Mouse (Mus musculus) limb, embryonic 10.5 days (tissue): Measurements from ENCODE around the gene Nxnl1. TPM values are rescaled to one million over a fixed set of nuclear protein-coding genes. Genes with fewer than 3 reads are reported as not detected.
A peak's percentile ranks its signal among the peaks of the same experiment; 100 is the strongest.
"Not testable (repeated sequence)": the region's sequence is repeated elsewhere in the genome, so short reads cannot be mapped to it uniquely, and the experiment has no call there.

Experiments used
- DNase-seq: peaks from one replicate; pipeline ENCODE4 v3.0.0-alpha.2; 2017; ENCODE audit warnings: low spot score
- H3K27ac ChIP-seq: fragments of 300-500 bp; sonication (generic); 2 replicates; pipeline ENCODE4 v1.5.1; 2016; ENCODE audit warnings: mild to moderate bottlenecking
- H3K27me3 ChIP-seq: fragments of 300-500 bp; sonication (generic); 2 replicates; pipeline ENCODE4 v1.6.1; 2016; ENCODE audit warnings: low read depth, mild to moderate bottlenecking; ENCODE audit not compliant: poor library complexity, severe bottlenecking
- H3K36me3 ChIP-seq: fragments of 300-500 bp; sonication (generic); 2 replicates; pipeline ENCODE4 v1.6.1; 2016; ENCODE audit warnings: mild to moderate bottlenecking, moderate library complexity
- H3K4me1 ChIP-seq: fragments of 300-500 bp; sonication (generic); 2 replicates; pipeline ENCODE4 v1.6.1; 2016
- H3K4me3 ChIP-seq: fragments of 300-500 bp; sonication (generic); 2 replicates; pipeline ENCODE4 v1.5.1; 2016; ENCODE audit warnings: mild to moderate bottlenecking, moderate library complexity
- H3K9me3 ChIP-seq: fragments of 300-500 bp; sonication (generic); replicated peaks from 2 replicates; pipeline ENCODE4 v1.6.1; 2016; ENCODE audit warnings: mild to moderate bottlenecking
- WGBS: fragments of 180-500 bp; shearing (Covaris S2); methylation state at CpG from one replicate; pipeline ENCODE4 v1.1.7; 2016; 5-methylcytosine and 5-hydroxymethylcytosine counted together
- polyA plus RNA-seq: library from polyadenylated mRNA; unstranded; fragments of >200 nt; fragmentation: Nextera tagmentation; extraction: Ambion mirVana; gene quantifications from 2 replicates; pipeline ENCODE4 v1.2.1, GENCODE M21; 2016

Nxnl1 gene
- polyA plus RNA-seq, 1 experiment from 2014 or later: not detected

GRCm38 (mm10) chr8:71537028-71537867 lies 29.2 kb downstream of the Nxnl1 start, which contains the start of gene Bst2:
Gene Bst2 (minus strand): TSS chr8:71537456.
- no peaks in the 10 kb centered on the region for H3K36me3 ChIP-seq
- WGBS: 4% methylated on average over 37 of the region's 37 CpGs
- peak within 1 kb of the TSS; percentile 71 for H3K27ac ChIP-seq
- peaks cover 41% of the 10 kb centered on the region for H3K27me3 ChIP-seq
- peaks cover 18% of the 10 kb centered on the region for H3K4me1 ChIP-seq
- DNase-seq: peak; percentile 76
- no peaks in the 10 kb centered on the region for H3K9me3 ChIP-seq
- peak within 1 kb of the TSS; percentile 55 for H3K4me3 ChIP-seq

DNA sequence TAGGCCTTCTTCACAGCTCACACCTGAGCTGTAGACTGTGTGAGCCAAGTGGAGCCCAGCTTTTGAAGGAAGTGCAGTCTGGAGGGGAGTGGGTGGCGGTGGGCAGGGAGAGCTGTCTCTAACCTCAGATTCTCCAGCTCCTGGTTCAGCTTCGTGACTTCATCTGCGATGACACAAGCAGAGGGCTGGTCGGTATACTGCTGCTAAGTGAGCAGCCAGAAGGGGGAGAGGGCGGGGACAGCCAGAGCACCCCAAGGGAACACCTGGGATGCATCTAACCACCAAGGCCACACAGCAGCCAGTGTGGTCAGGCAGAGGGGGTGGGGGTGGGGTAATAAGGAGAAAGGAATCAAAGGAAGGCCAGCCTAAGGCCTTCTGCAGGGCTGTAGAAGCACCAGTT lies 30.7 kb downstream of the Nxnl1 start:
- Histone ChIP-seq H3K4me1 (peaks cover 18% of the 10 kb centered on the region), H3K4me3 (no peak overlapping the region), H3K27ac (no peak overlapping the region), H3K9me3 (no peaks in the 10 kb centered on the region), H3K36me3 (no peaks in the 10 kb centered on the region), H3K27me3 (peaks cover 41% of the 10 kb centered on the region)
- DNase-seq: no peak
- 49% methylated on average over 5 of the region's 5 CpGs for WGBS

DNA sequence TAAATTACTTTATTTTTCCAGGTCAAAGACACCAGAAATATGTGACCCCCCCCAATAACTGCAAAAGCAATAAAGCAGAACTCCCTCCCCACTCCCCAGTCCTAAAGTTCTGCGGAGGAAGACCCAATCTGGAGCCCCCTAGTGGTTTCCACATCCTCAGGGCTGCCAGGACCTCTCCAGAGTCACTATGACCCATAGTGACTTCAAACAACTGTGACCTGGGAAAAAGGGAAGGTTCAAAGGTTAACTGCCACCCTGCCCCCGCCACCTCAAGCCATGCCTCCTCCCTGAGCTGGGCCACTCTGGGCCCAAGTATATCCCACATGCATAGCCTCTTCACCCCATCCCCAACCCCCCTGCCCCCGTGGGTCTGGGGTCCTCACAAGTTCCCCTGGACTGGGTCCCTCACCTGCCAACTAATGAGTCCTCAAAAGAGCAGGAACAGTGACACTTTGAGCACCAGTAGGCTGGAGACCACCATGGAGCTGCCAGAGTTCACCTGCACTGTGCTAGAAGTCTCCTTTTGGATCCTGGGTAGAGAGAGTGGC lies 32.1 kb downstream of the Nxnl1 start:
- no peak overlapping the region for H3K4me3 ChIP-seq
- H3K27me3 ChIP-seq: peaks cover 40% of the 10 kb centered on the region
- H3K36me3 ChIP-seq: no peaks in the 10 kb centered on the region
- WGBS: 41% methylated on average over 3 of the region's 3 CpGs
- H3K27ac ChIP-seq: no peak overlapping the region
- no peak for DNase-seq
- H3K4me1 ChIP-seq: peaks cover 18% of the 10 kb centered on the region
- H3K9me3 ChIP-seq: no peaks in the 10 kb centered on the region

GRCm38 (mm10) chr8:71530735-71531467 lies 35.5 kb downstream of the Nxnl1 start:
- H3K27ac ChIP-seq, DNase-seq, H3K9me3 ChIP-seq, H3K4me3 ChIP-seq, H3K36me3 ChIP-seq: not testable (repeated sequence)
- peaks cover 20% of the 10 kb centered on the region for H3K4me1 ChIP-seq
- 76% methylated on average over 9 of the region's 12 CpGs for WGBS
- peaks cover 38% of the 10 kb centered on the region for H3K27me3 ChIP-seq

DNA sequence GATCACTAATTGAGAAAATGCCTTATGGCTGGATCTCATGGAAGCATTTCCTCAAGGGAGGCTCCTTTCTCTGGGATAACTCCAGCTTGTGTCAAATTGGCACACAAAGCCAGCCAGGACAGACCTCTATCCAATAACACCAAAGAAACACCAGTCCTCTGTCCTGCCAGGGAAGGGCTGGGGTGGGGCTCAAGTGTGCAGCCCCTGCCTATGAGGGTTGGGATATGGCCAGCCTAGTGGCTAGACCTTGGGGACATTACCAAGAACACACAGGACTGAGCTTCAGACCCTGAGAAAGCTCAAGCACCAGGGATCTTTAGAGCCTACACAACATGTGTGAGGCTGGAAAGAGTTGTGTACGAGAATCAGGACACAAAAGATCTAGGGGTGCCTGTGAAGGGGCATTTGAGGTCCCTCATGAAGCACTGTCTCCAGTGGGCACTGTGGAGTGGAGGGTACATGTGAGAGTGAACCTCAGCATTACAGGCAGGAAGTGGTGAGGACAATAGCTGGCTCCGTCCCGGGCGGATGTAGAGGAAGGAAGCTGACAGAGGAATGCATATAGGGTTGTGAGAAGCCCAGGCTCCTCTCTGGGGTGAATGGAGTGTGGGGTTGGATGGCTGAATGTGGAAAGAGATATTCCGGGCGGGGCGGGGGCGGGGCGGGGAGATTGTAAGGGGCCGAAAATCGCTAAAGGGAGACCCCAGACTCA lies 37.9 kb downstream of the Nxnl1 start:
- DNase-seq: no peak
- H3K4me3 ChIP-seq: no peak overlapping the region
- no peak overlapping the region for H3K27ac ChIP-seq
- H3K36me3 ChIP-seq: no peaks in the 10 kb centered on the region
- peaks cover 23% of the 10 kb centered on the region for H3K4me1 ChIP-seq
- WGBS: 89% methylated on average over 11 of the region's 11 CpGs
- H3K9me3 ChIP-seq: no peaks in the 10 kb centered on the region
- H3K27me3 ChIP-seq: peaks cover 49% of the 10 kb centered on the region

- H3K27me3 ChIP-seq: peaks cover 60% of the 10 kb centered on the region
- H3K9me3 ChIP-seq: no peaks in the 10 kb centered on the region
- H3K4me1 ChIP-seq: peaks cover 23% of the 10 kb centered on the region
- DNase-seq: no peak
- H3K27ac ChIP-seq: 0 out of 2 replicates have a peak overlapping the region, but pooled peaks have one; percentile 19
- 57% methylated on average over 3 of the region's 3 CpGs for WGBS
- H3K4me3 ChIP-seq: no peak overlapping the region
- no peaks in the 10 kb centered on the region for H3K36me3 ChIP-seq
Observed at GRCm38 (mm10) chr8:71527162-71527870, 39.1 kb downstream of the Nxnl1 start.

DNA sequence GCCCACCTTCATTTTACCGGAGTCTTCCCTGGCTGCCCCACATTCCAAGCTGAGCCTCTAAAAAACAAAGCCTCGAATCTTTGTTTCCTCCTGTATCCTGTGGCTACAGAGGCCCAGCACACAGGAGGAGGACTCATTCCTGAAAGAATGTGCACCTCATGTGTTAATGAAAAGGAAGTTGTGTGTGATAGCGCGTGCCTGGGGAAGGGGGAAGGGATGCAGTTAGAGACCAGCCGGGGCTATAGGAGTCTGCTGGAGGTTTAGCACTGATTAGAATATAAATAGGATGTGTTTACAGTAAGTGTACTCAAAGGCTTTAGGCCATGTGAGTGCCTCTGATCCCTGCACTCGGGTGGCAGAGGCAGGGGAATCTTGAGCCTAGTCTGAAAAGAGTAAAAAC lies 40.1 kb downstream of the Nxnl1 start:
- H3K4me1 ChIP-seq: peaks cover 28% of the 10 kb centered on the region
- peaks cover 62% of the 10 kb centered on the region for H3K27me3 ChIP-seq
- H3K36me3 ChIP-seq: no peaks in the 10 kb centered on the region
- no peak overlapping the region for H3K4me3 ChIP-seq
- WGBS: 8% methylated on average over 6 of the region's 6 CpGs
- H3K27ac ChIP-seq: no peak overlapping the region
- no peak for DNase-seq
- H3K9me3 ChIP-seq: no peaks in the 10 kb centered on the region

DNA sequence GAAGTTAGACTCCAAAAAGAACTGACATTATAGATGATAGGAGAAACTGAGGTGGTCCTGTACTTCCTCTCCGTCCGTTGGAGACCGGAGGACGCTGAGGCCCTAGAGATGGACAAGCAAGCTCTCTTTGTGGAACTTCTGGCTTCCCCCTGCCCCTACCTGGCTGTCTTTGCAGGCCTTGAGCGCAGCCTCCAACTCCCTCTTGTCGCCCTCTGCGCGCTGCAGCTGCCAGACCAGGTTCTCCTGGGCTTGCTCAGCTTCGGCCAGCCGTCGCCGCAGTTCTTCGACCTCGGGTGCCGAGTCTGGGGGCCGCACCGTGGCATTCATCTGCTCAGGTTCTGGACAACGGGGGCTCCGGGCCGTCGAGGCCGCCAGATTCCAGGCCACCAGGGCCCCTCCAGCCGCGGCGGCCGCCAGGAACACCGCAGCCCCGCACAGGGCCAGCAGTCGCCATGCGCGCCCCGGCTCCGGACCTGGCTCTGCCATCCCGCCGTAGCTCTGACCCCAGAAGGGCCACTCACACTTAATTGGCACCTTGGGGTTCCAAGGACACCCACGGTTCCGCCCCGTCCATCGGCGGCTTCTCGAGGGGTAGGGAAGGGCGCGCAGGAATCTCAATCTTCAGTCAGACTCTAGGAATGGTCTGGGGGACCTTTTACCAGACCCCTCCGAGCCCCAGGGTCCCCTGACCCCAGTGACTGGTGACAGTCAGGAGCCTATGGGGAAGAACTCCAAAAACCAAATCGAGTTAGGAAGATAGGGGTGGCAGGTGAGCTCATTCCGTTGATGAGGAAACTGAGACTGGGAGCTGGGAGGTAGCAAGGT lies 41.0 kb downstream of the Nxnl1 start, which contains the start of gene Ccdc194:
Gene Ccdc194 (minus strand): TSS at position 486 of the 825 bp plus-strand sequence.
- peaks cover 62% of the 10 kb centered on the region for H3K27me3 ChIP-seq
- H3K4me3 ChIP-seq: peak within 1 kb of the TSS; percentile 38
- peak within 1 kb of the TSS; percentile 27 for H3K27ac ChIP-seq
- no peaks in the 10 kb centered on the region for H3K9me3 ChIP-seq
- DNase-seq: no peak
- H3K36me3 ChIP-seq: no peaks in the 10 kb centered on the region
- peaks cover 32% of the 10 kb centered on the region for H3K4me1 ChIP-seq
- 6% methylated on average over 46 of the region's 46 CpGs for WGBS

GRCm38 (mm10) chr8:71521634-71522033 lies 44.8 kb downstream of the Nxnl1 start:
- Histone ChIP-seq H3K4me3 (no peak overlapping the region), H3K36me3 (no peaks in the 10 kb centered on the region), H3K27ac (no peak overlapping the region), H3K9me3 (no peaks in the 10 kb centered on the region), H3K4me1 (peaks cover 31% of the 10 kb centered on the region), H3K27me3 (peaks cover 44% of the 10 kb centered on the region)
- 5% methylated on average over 17 of the region's 17 CpGs for WGBS
- DNase-seq: peak; percentile 96

GRCm38 (mm10) chr8:71519037-71519825 lies 47.2 kb downstream of the Nxnl1 start:
- peaks cover 18% of the 10 kb centered on the region for H3K4me1 ChIP-seq
- not testable (repeated sequence) for H3K9me3 ChIP-seq, H3K27ac ChIP-seq, H3K36me3 ChIP-seq, H3K4me3 ChIP-seq
- 49% methylated on average over 10 of the region's 10 CpGs for WGBS
- DNase-seq: peak; percentile 71
- peaks cover 20% of the 10 kb centered on the region for H3K27me3 ChIP-seq

DNA sequence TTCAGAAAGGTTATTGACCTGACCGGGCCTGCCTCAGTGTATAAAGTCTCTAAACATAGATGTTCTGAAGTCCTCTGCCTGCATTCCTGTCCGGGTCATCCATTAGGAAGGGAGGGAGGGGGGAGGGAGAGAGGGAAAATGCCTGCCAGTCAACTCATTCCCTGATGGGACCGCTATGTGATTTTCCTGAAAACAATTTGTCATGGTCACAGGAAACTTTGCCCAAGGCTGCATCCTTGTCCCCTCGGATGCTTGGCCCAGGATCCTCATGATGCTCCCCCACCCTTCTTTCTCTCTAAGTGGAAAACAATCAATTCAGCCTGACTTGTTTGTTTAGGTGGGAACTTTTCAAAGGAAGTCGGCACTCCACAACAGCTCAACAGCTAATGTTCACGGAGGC lies 49.6 kb downstream of the Nxnl1 start:
- DNase-seq: peak; percentile 29

More for the DNA sequence above, 49.6 kb downstream of the Nxnl1 start:
- Histone ChIP-seq H3K27me3 (peaks cover 1% of the 10 kb centered on the region; the same call in 1 of the 2 replicates), H3K36me3 (no peaks in the 10 kb centered on the region), H3K27ac (no peak overlapping the region), H3K9me3 (no peaks in the 10 kb centered on the region), H3K4me1 (peaks cover 25% of the 10 kb centered on the region), H3K4me3 (no peak overlapping the region)
- 12% methylated on average over 6 of the region's 6 CpGs for WGBS
